Mouse (Mus musculus): Measurements from ENCODE around the gene Pdcd5.
A peak's percentile ranks its signal among the peaks of the same experiment; 100 is the strongest.

Gene Pdcd5

DNA sequence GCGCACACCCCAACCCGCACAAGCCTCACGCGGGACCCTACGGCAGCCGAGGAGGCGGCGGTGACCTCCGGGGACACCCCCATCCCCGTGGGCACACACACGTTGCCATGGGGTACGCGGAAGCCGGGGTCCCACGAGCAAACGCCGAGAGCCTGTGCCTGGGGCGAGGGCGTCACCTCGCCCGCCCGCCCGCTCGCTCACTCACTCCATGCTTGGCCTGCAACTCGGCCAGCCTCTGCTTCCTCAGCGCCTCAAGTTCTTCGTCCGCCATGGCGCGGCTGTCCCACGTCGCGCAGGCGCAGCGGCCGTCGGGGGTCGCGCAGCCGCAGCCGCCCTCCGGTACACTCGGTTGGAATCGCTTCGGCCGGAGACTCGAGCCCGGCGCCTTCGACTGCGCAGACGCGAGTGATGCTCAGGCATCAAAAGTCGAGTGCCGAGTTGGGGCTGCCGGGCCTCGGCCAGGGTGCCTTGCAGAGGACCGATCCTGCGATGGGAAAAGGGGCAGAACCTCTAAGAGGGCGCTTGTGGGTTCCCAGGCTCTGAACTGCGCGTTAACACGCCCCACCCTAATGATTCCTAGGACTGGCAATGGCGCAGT lies at the start of gene Pdcd5:
Gene Pdcd5 (minus strand): TSS at position 421 of the 598 bp plus-strand sequence.
- peak; percentile 98 for DNase-seq (ENCODE audit: low spot score in 2 of 2)

DNA sequence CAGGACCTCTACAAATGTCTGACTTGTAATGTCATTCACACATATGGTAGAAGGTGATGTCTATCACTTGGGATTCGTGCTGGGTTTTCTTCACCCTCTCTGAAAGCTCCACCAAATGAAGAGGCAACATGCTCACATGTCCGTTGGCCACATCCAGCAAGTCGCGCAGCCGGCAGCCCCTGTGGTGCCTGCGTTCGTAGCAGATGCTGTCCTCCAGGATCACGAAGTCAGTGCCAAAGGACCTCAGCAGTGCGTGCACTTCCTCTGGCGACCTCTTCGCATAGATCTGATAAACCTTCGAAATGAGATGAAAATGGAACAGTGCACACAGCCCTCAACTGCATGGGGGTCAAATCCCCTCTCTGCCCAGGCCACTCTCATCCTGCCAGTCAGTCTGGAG lies 45.3 kb upstream of the Pdcd5 start:
- no peak for DNase-seq (ENCODE audit: low spot score in 2 of 2)

DNA sequence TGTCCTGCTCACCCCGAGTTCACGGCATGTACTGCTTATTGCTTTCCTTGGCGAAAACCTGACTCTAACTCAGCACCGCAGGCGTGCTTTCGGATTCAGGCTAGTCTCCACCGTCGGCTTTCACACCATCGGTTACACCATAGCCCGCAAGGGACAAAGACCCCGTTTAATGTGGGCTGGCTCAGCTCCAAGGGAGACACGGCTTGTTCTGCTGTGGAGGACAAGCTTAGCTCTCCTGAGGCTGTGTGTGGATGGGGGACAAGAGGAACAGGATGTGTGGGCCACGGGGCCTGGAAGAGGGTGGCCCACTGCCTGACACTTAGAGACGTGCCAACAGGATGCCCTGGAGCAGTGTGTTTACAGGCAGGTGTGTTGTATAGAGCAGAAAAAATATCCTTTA lies 44.8 kb upstream of the Pdcd5 start:
- peak; percentile 51 to 57 for DNase-seq (ENCODE audit: low spot score in 2 of 2)

DNA sequence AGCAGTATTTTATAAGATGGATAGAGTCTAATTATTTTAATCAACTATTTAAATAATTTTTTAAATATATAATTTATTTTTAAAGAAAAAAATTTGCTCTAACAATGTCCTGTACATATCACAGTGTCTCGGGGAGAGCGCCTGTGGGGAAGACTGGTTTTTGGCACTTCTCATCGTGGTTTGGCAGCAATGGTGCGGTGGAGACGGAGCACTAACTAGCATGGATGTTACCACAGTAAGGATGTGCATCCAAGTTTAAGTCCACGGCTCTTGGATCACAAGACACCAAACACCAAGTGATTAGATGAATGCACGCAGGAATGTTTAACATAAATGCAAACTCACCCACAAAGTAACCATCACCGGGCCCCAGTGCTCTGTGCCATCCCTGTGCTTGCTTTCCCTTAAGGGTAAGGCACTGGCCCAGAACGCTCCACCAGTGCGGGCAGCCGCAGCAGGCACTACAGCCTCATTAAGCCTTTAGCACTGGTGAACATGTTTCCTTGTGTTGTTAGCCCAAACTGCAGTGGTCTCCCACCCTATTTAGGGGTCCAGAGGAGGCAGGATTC lies 41.5 kb upstream of the Pdcd5 start:
- no peak for DNase-seq (ENCODE audit: low spot score in 2 of 2)

DNA sequence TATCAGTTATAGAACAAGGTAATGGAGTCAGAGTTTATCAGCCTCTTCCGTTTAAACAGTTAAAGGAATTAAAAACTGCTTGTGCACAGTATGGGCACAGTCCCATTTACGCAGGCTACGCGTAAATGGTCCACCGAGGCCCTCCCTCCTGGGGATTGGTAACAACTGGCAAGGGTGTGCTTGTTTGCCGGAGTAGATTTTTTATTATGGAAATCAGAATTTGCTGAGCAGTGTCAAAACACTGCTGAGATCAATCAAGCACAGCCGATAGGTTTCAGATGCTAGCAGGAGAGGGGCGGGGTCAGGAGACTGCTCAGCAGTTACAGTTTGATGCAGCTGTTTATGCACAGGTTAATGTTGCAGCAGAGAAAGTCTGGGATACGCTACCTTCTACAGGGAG lies 41.0 kb upstream of the Pdcd5 start:
- DNase-seq (ENCODE audit: low spot score in 2 of 2): no peak

DNA sequence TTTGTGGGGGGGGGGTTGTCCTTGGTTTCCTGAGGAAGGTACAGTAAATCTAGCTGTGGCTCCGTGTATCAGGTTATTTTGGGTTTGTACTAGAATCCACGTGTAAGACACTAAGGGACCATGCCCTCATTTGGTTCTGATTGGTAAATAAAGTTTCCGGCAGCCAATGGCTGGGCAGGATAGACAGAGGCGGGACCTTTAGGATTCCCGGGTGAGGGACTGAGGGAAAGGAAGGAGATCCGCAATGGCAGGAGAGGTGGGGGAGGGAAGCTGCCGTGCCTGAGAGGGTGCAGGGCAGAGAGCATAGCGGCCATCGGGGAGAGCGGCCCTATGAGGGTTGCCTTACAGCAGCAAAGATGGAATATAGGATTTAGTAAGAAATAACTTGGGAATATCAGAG lies 39.9 kb upstream of the Pdcd5 start:
- no peak for DNase-seq (ENCODE audit: low spot score in 2 of 2)

DNA sequence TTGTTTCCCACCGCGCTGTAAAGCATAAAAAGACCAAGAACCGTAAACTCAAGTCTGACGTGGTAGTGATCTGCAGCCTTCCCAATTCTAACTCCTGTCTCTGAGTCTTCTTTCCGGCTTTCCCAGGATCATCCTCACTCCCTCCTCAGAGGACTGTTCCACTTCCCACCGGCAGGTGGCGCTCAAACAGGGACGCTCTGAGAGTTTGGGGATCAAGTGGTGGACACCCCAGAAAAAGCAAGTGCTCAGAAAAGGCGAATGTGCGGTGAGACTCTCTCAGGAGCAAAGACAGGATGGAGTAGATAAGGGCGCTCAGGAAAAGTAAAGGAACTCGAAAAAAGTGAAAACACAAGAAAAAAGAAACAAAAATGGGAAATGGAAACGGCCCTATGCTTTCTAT lies 39.4 kb upstream of the Pdcd5 start:
- DNase-seq (ENCODE audit: low spot score in 2 of 2): peak in 1 of 2 experiments; percentile 72

DNA sequence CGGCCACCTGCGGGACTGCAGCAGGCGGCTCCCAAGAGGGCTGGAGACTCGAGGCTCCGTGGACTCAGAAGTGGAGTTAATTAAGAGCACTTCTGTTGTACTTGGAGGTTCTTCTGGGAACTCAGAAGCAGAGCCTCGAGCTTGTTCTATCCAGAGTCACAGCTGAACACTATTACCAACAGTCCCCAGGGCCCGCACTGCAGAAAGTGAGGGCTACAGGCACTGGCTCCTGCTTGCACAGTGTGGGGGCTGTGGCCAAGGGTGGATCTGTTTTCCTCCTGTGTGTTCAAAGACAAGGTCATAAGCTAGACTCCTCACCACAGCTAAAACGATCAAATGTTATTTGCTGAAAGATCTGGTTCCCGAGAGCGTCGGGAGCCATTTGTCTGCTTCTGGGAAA lies 38.9 kb upstream of the Pdcd5 start:
- DNase-seq (ENCODE audit: low spot score in 2 of 2): no peak

DNA sequence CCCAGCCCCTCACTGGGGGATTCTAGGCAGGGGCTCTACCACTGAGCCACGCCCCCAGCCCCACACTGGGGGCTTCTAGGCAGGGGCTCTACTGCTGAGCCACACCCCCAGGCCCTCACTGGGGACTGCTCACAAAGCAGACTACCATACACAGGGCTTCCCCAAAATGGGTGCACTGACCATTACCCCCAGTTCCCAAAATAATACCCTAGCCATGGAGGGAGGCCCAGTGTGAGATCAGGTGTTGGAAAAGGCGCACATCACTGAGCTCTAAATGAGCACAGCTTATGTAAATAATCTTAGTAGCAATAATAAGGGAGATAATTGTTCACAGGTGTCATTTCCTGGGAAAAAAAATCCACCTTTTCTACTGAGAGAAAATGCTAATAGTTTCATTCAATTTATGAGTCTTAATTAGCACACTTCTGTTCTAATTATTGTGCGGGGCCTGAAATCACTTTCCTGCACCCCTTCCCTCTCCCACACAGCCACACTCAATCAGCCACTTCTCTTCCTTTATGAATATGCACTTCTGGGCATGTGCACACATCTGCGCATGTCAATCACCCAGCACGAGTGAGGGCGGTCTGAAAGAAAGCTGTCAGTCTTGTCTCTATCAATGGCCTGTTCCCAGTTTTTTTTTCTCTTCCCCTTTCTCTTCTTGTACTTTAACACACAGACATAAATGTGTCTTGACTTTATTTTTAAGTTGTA lies 36.2 kb upstream of the Pdcd5 start:
- no peak for DNase-seq (ENCODE audit: low spot score in 2 of 2)

DNA sequence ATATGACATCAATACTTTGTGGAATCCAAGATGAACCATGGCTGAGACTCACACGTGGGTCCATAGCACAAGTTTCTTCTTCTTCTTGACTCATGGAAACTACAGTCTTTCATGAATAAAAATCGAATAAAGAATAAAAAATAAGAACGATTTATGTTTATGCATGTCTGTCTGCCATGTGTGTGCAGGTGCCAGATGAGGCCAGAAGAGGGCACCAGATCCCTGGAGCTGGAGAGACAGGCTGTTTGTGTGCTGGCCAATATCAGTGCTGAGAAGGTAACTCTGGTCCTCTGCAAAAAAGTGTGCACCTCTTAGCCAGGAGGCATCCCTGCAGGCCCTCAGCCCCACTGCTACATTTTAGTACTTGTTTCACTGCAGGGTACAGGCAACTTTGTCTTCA lies 34.2 kb upstream of the Pdcd5 start:
- no peak for DNase-seq (ENCODE audit: low spot score in 2 of 2)

DNA sequence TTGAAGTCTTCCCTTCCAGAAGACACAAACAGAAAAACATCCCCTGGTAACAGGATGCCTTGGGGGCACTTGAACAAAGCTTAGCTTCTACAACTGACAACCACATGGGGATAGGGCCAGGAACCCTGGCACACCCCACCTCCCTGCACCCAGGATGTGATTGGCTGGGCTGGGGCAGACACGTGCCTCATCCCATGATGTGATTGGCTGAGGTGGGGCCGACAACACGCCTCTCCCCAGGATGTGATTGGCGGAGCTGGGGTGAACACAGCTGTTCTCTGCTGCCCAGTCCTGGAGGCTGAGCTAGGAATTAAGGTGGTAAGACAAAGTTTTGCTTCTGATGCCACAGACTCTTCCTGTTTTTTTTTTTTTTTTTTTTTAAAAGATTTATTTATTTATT lies 31.7 kb upstream of the Pdcd5 start:
- no peak for DNase-seq (ENCODE audit: low spot score in 2 of 2)

DNA sequence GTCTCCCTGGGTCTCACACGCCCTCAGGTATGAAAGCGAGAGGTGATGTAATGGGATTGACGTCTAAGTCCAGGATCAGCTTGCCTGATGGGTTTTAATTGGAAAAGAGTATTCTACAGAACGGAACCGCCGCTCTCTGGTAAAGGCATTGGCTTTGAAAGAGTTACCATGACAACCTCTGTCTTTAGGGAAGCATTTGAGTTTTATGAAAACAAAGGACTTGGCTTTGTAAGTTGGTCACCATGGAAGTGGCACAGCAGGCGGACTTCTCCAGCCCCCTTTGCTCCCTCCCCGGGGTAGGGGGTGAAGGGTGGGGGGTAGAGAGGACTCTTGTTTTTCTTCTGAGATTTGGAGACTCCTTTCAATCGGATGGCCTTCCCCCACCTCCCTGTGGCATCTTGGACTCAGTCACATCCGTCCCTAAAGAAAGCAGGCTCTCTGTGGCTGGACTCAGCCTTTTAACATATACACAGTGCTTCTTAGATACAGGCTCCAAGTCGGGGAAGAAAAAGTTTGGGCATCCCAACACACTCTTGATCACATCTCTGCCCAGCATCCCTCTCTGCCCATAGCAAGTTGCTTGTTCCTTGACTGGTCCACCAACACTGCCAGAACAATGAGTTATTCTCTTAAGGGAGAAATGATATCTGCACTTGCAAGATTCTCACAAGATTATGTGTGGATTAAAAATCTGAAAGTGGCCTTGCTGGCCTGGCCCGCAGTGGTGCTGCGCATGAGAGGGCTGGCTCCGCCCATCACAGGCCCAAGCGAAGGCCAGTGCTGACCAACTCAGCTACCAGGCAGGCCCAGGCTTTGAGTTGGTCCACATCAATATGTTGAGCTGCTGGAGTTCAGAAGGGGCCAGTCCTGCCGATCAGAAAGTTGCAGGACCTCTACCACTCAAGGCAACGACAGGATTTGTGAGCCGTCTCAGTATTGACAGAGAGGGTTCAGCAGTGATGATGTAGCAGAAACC lies 21.0 kb upstream of the Pdcd5 start:
- peak; percentile 50 to 51 for DNase-seq (ENCODE audit: low spot score in 2 of 2)

DNA sequence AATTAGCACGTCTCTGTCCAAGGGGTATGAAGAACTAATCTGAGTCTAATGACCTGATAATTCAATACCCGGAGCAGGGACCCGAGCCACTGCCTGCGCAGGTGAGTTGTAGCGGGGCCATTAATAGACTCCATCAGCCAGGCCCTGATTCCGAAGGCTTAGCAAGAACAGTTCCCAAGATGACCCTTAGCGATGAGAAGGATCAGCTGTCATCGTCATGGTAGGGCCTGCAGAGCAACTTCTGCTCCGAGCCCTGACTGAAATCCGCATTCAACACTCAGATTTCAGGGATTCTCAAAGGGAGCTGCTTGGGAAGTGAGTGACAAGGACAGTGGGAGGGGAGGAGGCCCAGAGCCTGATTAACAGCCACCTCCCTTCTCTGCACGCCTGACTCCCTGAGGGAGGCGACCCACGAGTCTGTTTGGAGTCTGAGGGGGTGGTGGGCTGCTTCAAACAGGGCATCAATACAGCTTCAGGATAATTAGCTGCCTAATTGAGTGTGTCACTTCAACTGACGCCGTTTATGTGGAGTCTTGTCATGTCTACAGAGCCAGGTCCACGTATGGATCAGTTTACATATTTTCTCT lies 16.6 kb upstream of the Pdcd5 start:
- DNase-seq (ENCODE audit: low spot score in 2 of 2): no peak

DNA sequence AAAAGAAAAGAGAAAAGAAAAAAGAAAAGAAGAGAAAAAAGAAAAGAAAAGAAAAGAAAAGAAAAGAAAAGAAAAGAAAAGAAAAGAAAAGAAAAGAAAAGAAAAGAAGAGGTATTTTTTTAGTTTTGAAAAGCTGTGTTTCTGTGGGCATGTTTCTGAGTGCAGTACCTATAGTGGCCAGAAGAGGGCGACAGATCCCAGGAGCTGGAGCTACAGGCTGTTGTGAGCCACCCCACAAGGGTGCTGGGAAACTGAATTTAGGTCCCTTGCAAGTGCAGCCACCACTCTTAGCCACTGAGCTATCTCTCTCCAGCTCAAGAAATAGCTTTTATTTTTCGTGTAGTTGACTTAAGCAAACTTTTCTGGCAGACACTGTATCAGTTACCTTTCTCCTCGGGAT lies 11.9 kb upstream of the Pdcd5 start:
- no peak for DNase-seq (ENCODE audit: low spot score in 2 of 2)

DNA sequence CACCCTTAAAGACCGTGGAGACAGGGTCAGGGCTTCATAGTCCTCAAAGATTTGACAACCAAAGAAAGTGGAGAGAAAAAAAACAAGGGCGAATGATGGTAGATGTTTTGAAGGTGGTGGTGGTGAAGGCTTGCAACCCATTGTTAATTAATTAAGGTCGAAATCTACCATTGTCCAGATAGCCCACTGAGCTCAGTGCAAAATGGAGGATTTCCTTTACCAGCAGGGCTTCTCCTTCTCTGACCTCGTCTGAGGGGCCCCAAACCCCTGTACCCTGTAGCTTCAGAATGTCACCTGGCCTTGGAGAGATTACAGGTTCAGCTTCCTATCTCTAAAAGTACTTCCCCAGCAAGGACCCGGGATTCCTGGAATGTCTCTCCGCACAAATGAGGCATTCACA lies 10.5 kb upstream of the Pdcd5 start:
- no peak for DNase-seq (ENCODE audit: low spot score in 2 of 2)

DNA sequence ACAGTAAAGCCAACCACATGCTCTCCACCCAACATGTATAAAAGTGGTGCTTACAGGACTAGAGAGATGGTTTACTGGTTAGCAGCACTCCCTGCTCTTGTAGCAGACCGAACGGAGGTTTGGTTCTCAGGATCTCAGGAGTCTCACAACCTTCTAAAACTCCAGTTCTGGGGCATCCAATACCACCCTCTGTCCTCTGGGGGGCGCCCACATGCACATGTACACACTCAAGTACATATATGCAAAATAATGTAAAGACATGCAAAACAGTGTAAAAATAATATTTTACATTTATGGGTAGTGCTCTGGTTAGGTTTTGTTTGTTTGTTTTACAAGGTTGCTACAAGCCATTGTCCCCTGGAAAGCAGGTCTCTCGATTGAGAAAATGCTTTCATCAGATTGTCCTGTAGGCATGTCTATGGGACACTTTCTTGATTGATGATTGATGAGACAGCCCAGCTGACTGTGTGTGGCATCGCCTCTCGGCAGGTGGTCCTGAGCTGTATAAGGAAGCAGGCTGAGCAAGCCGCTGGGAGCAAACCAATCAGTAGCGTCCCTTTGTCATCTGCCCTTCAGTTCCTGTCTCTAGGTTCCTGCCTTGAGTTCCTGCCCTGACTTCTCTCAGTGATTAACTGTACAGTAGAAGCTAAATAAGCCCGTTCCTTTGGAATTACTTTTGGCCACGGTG lies 4.4 kb upstream of the Pdcd5 start:
- no peak for DNase-seq (ENCODE audit: low spot score in 2 of 2)

DNA sequence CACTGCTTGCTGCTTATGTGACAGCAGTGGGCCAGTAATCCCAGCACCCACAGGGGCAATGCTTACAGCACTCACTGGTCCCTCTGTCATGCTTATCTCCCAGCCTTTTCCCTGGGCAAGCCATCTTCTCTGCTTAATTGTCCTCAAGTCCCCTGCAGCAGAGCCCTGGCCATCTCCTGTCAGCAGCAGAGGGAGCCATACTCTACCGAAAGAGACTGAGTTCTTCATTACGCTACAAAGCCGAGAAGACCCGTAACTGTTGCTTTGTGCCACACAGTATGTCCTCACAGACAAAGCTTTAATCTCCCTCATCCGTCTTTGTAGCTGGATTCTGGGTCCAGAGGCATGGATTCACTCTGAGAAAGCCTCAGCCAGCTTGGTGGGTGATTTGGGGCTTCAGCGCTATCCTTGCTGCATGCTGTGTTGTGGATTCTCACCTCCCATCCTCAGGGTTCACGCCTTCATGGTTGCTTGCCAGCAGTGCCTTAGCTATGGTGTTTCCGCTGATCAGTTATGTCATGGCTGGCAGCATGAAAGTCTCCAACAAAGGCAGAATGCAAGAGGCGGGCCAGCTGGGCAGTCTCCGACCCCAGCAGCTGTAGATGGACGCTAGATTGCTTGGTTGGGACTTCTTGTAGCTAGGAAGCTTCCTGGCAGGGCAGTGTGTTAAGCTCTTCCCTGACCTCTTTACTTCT lies 3.5 kb upstream of the Pdcd5 start:
- DNase-seq (ENCODE audit: low spot score in 2 of 2): peak; percentile 76 to 77

DNA sequence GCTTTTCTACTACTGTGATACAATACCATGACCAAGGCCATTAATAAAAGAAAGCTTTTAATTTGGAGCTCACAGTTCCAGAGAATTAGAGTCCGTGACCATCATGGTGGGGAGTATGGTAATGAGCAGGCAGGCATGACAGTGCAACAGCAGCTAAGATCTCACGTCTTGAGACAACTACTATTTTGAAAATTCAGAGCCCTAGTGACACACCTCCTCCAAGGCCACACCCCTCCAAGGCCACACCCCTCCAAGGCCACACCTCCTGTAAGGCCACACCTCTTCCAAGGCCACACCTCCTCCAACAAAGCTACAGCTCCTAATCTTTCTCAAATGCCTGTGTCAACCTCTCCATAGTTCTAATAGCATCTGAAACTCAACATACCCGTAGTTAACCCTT lies 1.8 kb upstream of the Pdcd5 start:
- no peak for DNase-seq (ENCODE audit: low spot score in 2 of 2)

DNA sequence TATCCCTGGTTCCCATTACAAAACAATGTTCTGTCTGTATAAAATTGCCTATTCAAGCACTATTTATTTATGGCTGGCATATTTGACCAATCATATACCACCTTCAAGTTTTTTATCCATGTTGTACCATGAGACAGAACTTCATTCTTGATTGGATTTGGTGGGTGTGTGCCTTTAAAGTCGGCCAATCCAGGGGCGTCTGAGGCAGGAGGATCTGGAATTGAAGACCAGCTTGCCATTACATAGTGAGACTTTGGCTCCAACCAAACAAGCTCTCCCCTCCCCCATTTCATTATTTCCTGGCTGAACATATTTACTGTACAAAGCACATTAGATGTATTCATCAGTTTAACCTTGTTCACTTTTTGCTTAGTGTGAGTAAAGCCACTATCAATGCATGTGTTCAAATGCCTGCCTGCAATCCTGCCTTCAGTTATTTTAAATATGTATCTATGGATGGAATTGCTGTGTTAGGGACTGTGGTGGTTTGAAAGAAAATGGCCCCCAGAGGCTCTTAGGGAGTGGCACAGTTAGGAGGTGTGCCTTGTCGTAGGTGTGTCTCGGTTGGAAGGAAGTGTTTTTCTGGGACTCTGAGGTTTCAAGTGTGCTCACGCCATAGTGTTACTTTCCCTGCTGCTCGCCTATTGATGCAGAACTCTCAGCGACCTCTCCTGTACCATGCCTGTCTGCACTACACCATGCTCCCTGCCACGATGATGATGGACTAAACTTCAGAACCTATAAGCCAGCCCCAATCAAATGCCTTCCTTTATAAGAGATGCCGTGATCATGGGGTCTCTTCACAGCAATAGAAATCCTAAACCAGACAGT lies 1.1 kb upstream of the Pdcd5 start:
- no peak for DNase-seq (ENCODE audit: low spot score in 2 of 2)
